Mouse (Mus musculus) limb, embryonic 14.5 days (tissue): Measurements from ENCODE around the gene AI464131. TPM values are rescaled to one million over a fixed set of nuclear protein-coding genes. Genes with fewer than 3 reads are reported as not detected.

Experiments used
- ATAC-seq: fragments of 200-750 bp; cut with Nextera tagmentation; 2 replicates; pipeline ENCODE4 v1.8.0; 2017; ENCODE audit warnings: low read depth, moderate number of reproducible peaks, moderate TSS enrichment; ENCODE audit not compliant: low FRiP score
- DNase-seq: peaks from one replicate; pipeline ENCODE4 v3.0.0-alpha.2; 2015; ENCODE audit warnings: low spot score
- H3K27ac ChIP-seq: fragments of 300-500 bp; sonication (generic); replicated peaks from 2 replicates; pipeline ENCODE4 v1.5.1; 2014; ENCODE audit warnings: low read depth, mild to moderate bottlenecking, low read length, moderate library complexity, mixed read lengths
- H3K27me3 ChIP-seq: fragments of 300-500 bp; sonication (generic); 2 replicates; pipeline ENCODE4 v1.6.1; 2014; ENCODE audit warnings: low read length, mixed read lengths; ENCODE audit not compliant: control insufficient read depth, insufficient read depth
- H3K36me3 ChIP-seq: fragments of 300-500 bp; sonication (generic); 2 replicates; pipeline ENCODE4 v1.6.1; 2014; ENCODE audit warnings: mild to moderate bottlenecking, low read length, moderate library complexity, mixed read lengths; ENCODE audit not compliant: control insufficient read depth, insufficient read depth
- H3K4me1 ChIP-seq: fragments of 300-500 bp; sonication (generic); 2 replicates; pipeline ENCODE4 v1.6.1; 2014; ENCODE audit warnings: antibody characterized with exemption, low read length, mixed read lengths; ENCODE audit not compliant: control insufficient read depth, insufficient read depth
- H3K4me2 ChIP-seq: fragments of 300-500 bp; sonication (generic); replicated peaks from 2 replicates; pipeline ENCODE4 v1.6.1; 2014; ENCODE audit warnings: low read depth, mild to moderate bottlenecking, low read length, moderate library complexity; ENCODE audit not compliant: severe bottlenecking
- H3K4me3 ChIP-seq: fragments of 300-500 bp; sonication (generic); replicated peaks from 2 replicates; pipeline ENCODE4 v1.5.1; 2014; ENCODE audit warnings: low read length
- H3K9ac ChIP-seq: fragments of 300-500 bp; sonication (generic); 2 replicates; pipeline ENCODE4 v1.6.1; 2014; ENCODE audit warnings: mild to moderate bottlenecking, low read depth, low read length, moderate library complexity; ENCODE audit not compliant: severe bottlenecking
- H3K9me3 ChIP-seq: fragments of 300-500 bp; sonication (generic); 2 replicates; pipeline ENCODE4 v1.6.1; 2016; ENCODE audit warnings: low read length; ENCODE audit not compliant: control insufficient read depth
- POLR2A ChIP-seq: fragments of 200-500 bp; IDR thresholded peaks from 2 replicates; pipeline ENCODE4 v1.8.0; 2012; ENCODE audit warnings: inconsistent platforms, mild to moderate bottlenecking, moderate library complexity, borderline replicate concordance; ENCODE audit not compliant: insufficient read depth, insufficient read length; ENCODE audit errors: extremely low read depth
- WGBS: fragments of 180-500 bp; shearing (Covaris S2); extraction: QIAGEN DNeasy Blood & Tissue Kit; methylation state at CpG from one replicate; pipeline ENCODE4 v1.1.7; 2014; 5-methylcytosine and 5-hydroxymethylcytosine counted together
- polyA plus RNA-seq, 2 experiments: library from polyadenylated mRNA; depleted of rRNA in 1 of 2; stranded (reverse) in 1 of 2; unstranded in 1 of 2; fragments of >200 nt; fragmentation: Nextera tagmentation in 1 of 2; extraction: Ambion mirVana in 1 of 2; gene quantifications; 2 replicates each; pipeline versions ENCODE4 v1.2.1 to v1.2.3; 2012 to 2014

AI464131 gene
- polyA plus RNA-seq, 2 experiments, result 5.4 to 5.9 TPM

DNA sequence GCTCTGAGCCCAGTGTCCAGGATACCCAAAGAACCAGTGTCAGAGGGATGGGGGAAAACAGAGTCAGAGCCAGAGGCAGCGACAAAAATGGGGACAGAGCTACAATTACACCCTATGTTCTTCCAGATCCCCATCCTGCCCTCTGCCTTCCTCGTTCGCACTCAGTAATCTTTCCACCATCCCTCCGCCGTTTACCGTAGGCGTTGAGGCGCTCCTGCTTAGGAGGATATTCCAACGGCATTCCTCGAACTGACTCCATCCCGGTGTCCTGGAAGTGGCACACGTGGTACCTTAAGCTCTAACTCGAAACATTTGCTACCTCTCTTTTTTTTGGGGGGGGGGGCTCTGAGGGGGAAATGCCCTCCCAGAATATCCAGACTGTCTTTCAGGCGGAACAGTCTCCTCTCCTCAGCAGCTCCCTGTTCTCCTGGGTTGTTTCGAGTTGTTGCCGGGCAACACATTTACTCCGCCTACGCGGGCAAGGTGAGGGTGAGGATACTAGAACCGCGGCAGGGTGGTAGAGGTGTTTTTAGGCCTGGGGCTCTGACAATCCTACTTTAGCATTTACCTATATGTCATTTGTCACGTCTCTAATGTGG is 4.5 kb upstream of the AI464131 start:
- WGBS, result 4% methylated on average over 22 of the region's 22 CpGs
- Histone ChIP-seq H3K27ac (no peak overlapping the region), H3K4me3 (peak overlapping the region; percentile 48), H3K27me3 (0 out of 2 replicates have a peak, but pooled peaks cover under 1% of the 10 kb centered on the region), H3K36me3 (no peaks in the 10 kb centered on the region), H3K4me2 (peak overlapping the region; percentile 81), H3K9me3 (no peaks in the 10 kb centered on the region), H3K4me1 (peaks cover 9% of the 10 kb centered on the region), H3K9ac (peak overlapping the region; percentile 62)
- no peak for TF ChIP-seq POLR2A
- DNase-seq (no peak), ATAC-seq (peak; percentile 11; the same call in 1 of the 2 replicates)

DNA sequence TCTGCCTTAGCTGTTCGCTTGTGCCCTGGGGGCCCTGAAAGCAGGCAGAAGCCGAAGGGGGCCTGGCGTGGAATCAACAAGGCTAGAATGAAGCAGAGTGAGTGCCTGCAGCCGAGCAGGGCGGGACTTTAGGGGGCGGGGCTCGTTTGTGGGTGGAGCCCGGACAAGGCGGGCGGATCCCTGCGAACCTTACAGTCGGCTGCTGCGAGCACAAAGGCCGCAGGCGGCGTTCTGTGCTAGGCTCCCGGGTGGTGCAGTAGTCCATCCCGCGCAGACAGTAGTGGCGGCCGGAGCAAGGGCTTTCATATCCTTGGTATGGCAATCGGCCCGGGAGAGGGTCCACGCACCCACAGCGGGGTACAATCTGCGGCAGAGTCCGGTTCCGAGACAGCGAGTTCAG is 4.0 kb upstream of the AI464131 start:
- ATAC-seq, result peak; percentile 81

DNA sequence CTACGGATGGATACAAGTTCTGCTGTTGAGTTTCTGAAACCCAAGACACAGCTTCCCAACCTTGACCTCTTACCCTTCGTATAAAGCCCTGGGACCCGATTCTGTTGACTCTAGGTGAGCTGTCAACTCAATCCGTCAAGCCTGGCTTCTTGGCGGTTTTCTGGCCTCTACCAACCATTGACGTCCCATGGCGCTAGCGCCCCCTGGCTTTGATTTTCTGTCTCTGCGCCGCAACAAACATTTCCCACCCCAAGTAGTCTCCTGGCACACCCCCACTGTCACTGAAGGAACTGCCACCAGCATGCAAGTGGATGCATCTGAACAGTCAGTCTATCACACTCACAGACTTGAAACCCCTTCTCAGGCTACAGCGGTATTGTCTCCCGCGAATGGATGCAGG is 3.3 kb upstream of the AI464131 start:
- H3K4me1 ChIP-seq, result peaks cover 13% of the 10 kb centered on the region
- no peak overlapping the region for H3K27ac ChIP-seq

More for the DNA sequence above, 4.0 kb upstream of the AI464131 start:
- Histone ChIP-seq H3K27me3 (peaks cover 6% of the 10 kb centered on the region; the same call in 1 of the 2 replicates), H3K36me3 (no peaks in the 10 kb centered on the region), H3K4me2 (peak overlapping the region; percentile 81), H3K9ac (peak overlapping the region; percentile 62), H3K27ac (no peak overlapping the region), H3K4me1 (peaks cover 13% of the 10 kb centered on the region), H3K4me3 (peak overlapping the region; percentile 48), H3K9me3 (no peaks in the 10 kb centered on the region)
- peak; percentile 70; the same call in 1 of the 2 replicates for TF ChIP-seq POLR2A
- DNase-seq, result peak; percentile 88
- under 1% methylated on average over 28 of the region's 29 CpGs for WGBS

DNA sequence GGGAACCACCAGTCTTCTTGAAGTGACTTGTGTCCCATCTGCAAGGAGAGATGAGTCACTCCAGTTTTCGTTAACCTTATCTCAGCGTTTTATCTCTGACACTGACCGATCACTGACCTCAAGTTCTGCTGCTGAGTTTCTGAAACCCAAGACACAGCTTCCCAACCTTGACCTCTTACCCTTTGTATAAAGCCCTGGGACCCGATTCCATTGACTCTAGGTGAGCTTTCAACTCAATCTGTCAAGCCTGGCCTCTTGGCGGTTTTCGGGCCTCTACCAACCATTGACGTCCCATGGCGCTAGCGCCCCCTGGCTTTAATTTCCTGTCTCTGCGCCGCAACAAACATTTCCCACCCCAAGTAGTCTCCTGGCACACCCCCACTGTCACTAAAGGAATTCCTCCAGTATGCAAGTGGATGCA is 2.3 kb upstream of the AI464131 start:
- Histone ChIP-seq H3K9me3 (no peaks in the 10 kb centered on the region), H3K4me3 (no peak overlapping the region), H3K4me1 (peaks cover 13% of the 10 kb centered on the region), H3K4me2 (no peak overlapping the region), H3K27me3 (peaks cover 23% of the 10 kb centered on the region), H3K36me3 (no peaks in the 10 kb centered on the region), H3K27ac (no peak overlapping the region), H3K9ac (no peak overlapping the region)
- DNase-seq (no peak), ATAC-seq (no peak)
- 58% methylated on average over 11 of the region's 11 CpGs for WGBS
- no peak for TF ChIP-seq POLR2A

More for the DNA sequence above, 3.3 kb upstream of the AI464131 start:
- WGBS, result 13% methylated on average over 13 of the region's 13 CpGs
- Histone ChIP-seq H3K36me3 (no peaks in the 10 kb centered on the region), H3K4me2 (peak overlapping the region; percentile 81; the same call in 1 of the 2 replicates), H3K4me3 (0 out of 2 replicates have a peak overlapping the region, but pooled peaks have one; percentile 48), H3K9ac (no peak overlapping the region), H3K27me3 (peaks cover 13% of the 10 kb centered on the region), H3K9me3 (no peaks in the 10 kb centered on the region)
- no peak for DNase-seq
- ATAC-seq, result no peak
- TF ChIP-seq POLR2A, result no peak

DNA sequence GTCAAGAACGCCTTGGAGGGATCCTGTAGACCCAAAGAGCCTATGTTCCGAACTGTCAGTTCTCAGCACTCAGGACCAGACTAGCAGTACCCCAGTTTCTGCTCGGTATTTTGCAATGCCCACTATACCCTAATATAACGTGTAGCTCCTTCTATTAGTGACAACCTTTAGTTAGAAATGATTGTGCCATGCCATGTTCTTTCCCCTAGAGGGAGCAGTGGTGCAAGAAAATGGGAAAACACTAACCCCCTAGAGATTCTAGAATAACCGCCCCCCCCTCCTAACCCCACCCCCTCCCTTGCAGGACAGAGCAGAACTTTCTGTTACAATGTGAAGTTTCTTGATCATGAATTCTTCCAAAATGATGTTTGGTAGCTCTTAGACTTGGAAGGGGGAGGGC is 1.4 kb upstream of the AI464131 start:
- WGBS, result 72% methylated on average over 5 of the region's 5 CpGs
- Histone ChIP-seq H3K9ac (no peak overlapping the region), H3K4me1 (peaks cover 13% of the 10 kb centered on the region), H3K27ac (no peak overlapping the region), H3K36me3 (no peaks in the 10 kb centered on the region), H3K27me3 (peaks cover 31% of the 10 kb centered on the region), H3K4me3 (no peak overlapping the region), H3K4me2 (no peak overlapping the region), H3K9me3 (no peaks in the 10 kb centered on the region)
- TF ChIP-seq POLR2A, result no peak
- no peak for ATAC-seq
- DNase-seq, result no peak
